Mouse (Mus musculus) A20 (cell line): ENCODE data around the gene Setd7.

Experiments
- DNase-seq: peaks from one replicate; pipeline ENCODE4 v3.0.0-alpha.2; 2011; ENCODE audit warnings: low read depth, low spot score

The Setd7 gene

GRCm38 (mm10) chr3:51475706-51476105 lies 85.0 kb downstream of the Setd7 start:
- no peak for DNase-seq

DNA sequence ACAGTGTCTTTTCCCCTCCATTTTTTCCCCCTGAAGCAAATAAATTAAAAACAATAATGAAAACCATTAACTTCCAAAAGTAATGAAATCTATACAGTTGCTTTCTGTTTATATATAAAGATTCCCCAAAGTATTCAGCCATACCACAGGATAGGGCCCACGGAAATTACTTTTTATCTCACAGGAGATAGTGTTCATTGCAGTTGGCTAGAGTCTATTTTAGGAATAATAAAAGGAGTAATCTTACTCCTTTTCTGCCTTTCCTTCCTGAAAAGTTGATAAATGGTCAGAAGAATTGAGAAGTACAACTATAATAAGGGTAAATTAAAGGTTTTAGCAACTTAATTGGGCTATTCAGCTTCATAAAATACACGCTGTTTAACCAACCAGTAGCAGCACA lies 92.1 kb downstream of the Setd7 start:
- DNase-seq, result no peak
